Mouse (Mus musculus): ENCODE measurements at regions not wholly inside any gene's neighbourhood (a gene's known extent, or its start where the extent isn't known, plus 50 kb on each side); places are given as distances from the start of the nearest gene placed in this dataset.

DNA sequence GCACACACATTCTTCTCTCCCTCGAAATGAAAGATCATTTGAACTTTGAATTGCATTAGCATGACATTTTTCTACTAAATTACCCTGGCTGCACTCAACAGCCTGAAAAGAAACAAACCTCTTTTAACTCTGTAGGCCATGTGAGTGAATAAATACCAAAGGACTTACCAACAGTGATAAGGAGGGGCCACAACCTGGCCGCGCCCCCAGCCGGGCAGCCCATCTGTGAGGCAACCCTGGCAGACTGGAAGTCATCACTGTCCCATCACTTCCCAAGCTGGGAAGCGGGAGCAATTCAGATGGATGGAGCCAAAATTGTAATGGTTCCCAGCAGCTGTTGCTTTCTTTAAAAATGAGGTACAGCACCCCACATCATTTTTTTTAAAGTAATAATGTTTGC is 149.5 kb downstream of the Gm9195 start:
- TF ChIP-seq POLR2A (IDR thresholded peaks at IDR 0.05; ENCODE audit: borderline replicate concordance, extremely low read depth, low read depth, low read length) (no peak), CTCF (IDR thresholded peaks at IDR 0.05; ENCODE audit: insufficient read depth, low read length) (no peak)
